Mouse (Mus musculus) E14TG2a.4 (cell line): Measurements from ENCODE around the gene Asic1.

Experiments used
- CTCF ChIP-seq: conservative IDR thresholded peaks from 2 replicates; pipeline ENCODE4 v1.5.1; 2014; ENCODE audit warnings: low read length
- POU5F1 ChIP-seq: IDR thresholded peaks from 2 replicates; pipeline ENCODE4 v1.6.1; 2014; ENCODE audit warnings: low read length, borderline replicate concordance

GRCm38 (mm10) chr15:99704041-99704681 lies 34.0 kb downstream of the Asic1 start:
- no peak for TF ChIP-seq CTCF
- no peak for TF ChIP-seq POU5F1
